Mouse (Mus musculus) liver, embryonic 15.5 days (tissue): ENCODE results near the gene Rbms2. TPM values are rescaled to one million over a fixed set of nuclear protein-coding genes. Genes with fewer than 3 reads are reported as not detected.
"Not testable (repeated sequence)": the region's sequence is repeated elsewhere in the genome, so short reads cannot be mapped to it uniquely, and the experiment has no call there.

Experiments used
- ATAC-seq: fragments of 200-750 bp; cut with Nextera tagmentation; 2 replicates; pipeline ENCODE4 v1.8.0; 2017; ENCODE audit warnings: moderate number of reproducible peaks, mild to moderate bottlenecking, moderate library complexity; ENCODE audit not compliant: insufficient read depth
- H3K27ac ChIP-seq: fragments of 300-500 bp; sonication (generic); replicated peaks from 2 replicates; pipeline ENCODE4 v1.5.1; 2015; ENCODE audit warnings: mild to moderate bottlenecking, inconsistent platforms
- H3K27me3 ChIP-seq: fragments of 300-500 bp; sonication (generic); 2 replicates; pipeline ENCODE4 v1.6.1; 2015; ENCODE audit warnings: mild to moderate bottlenecking, inconsistent platforms
- H3K36me3 ChIP-seq: fragments of 300-500 bp; sonication (generic); replicated peaks from 2 replicates; pipeline ENCODE4 v1.6.1; 2015; ENCODE audit warnings: moderate library complexity, mild to moderate bottlenecking, inconsistent platforms
- H3K4me1 ChIP-seq: fragments of 300-500 bp; sonication (generic); replicated peaks from 2 replicates; pipeline ENCODE4 v1.6.1; 2015; ENCODE audit warnings: inconsistent platforms
- H3K4me2 ChIP-seq: fragments of 300-500 bp; sonication (generic); 2 replicates; pipeline ENCODE4 v1.6.1; 2015; ENCODE audit warnings: moderate library complexity, mild to moderate bottlenecking, inconsistent platforms
- H3K4me3 ChIP-seq: fragments of 300-500 bp; sonication (generic); replicated peaks from 2 replicates; pipeline ENCODE4 v1.5.1; 2015; ENCODE audit warnings: mild to moderate bottlenecking, inconsistent platforms
- H3K9ac ChIP-seq: fragments of 300-500 bp; sonication (generic); 2 replicates; pipeline ENCODE4 v1.6.1; 2015; ENCODE audit warnings: moderate library complexity, mild to moderate bottlenecking, inconsistent platforms
- H3K9me3 ChIP-seq: fragments of 300-500 bp; sonication (generic); replicated peaks from 2 replicates; pipeline ENCODE4 v1.6.1; 2016; ENCODE audit warnings: inconsistent platforms
- WGBS: fragments of 180-500 bp; shearing (Covaris S2); methylation state at CpG from one replicate; pipeline ENCODE4 v1.1.7; 2015; ENCODE audit warnings: mixed read lengths; ENCODE audit not compliant: insufficient replicate concordance; 5-methylcytosine and 5-hydroxymethylcytosine counted together
- polyA plus RNA-seq: library from polyadenylated mRNA; unstranded; fragments of >200 nt; fragmentation: Nextera tagmentation; extraction: Ambion mirVana; gene quantifications from 2 replicates; pipeline ENCODE4 v1.2.1, GENCODE M21; 2015

Gene Rbms2
- 6.7 and 6.9 TPM in 2 replicates for polyA plus RNA-seq

GRCm38 (mm10) chr10:128179989-128180388 is at the start of gene Rbms2:
Gene Rbms2, minus strand, starts transcription at chr10:128180297.
- H3K36me3 ChIP-seq: no peaks in the 10 kb centered on the region
- 3% methylated on average over 6 of the region's 6 CpGs for WGBS
- peaks cover 18% of the 10 kb centered on the region for H3K4me1 ChIP-seq
- peak within 1 kb of the TSS; percentile 46 for H3K27ac ChIP-seq
- H3K4me3 ChIP-seq: peak within 1 kb of the TSS; percentile 17
- H3K4me2 ChIP-seq: peak within 1 kb of the TSS; percentile 52
- no peaks in the 10 kb centered on the region for H3K9me3 ChIP-seq
- H3K9ac ChIP-seq: 0 out of 2 replicates have a peak within 1 kb of the TSS, but pooled peaks have one; percentile 25
- no peak for ATAC-seq
- no peaks in the 10 kb centered on the region for H3K27me3 ChIP-seq

GRCm38 (mm10) chr10:128228009-128228408 is 47.9 kb upstream of the Rbms2 start:
- Histone ChIP-seq H3K27me3 (no peaks in the 10 kb centered on the region), H3K4me3 (no peak overlapping the region), H3K9ac (no peak overlapping the region), H3K9me3 (no peaks in the 10 kb centered on the region), H3K4me2 (no peak overlapping the region), H3K36me3 (no peaks in the 10 kb centered on the region), H3K4me1 (peaks cover 28% of the 10 kb centered on the region), H3K27ac (no peak overlapping the region)
- 70% methylated on average over 8 of the region's 8 CpGs for WGBS
- no peak for ATAC-seq

DNA sequence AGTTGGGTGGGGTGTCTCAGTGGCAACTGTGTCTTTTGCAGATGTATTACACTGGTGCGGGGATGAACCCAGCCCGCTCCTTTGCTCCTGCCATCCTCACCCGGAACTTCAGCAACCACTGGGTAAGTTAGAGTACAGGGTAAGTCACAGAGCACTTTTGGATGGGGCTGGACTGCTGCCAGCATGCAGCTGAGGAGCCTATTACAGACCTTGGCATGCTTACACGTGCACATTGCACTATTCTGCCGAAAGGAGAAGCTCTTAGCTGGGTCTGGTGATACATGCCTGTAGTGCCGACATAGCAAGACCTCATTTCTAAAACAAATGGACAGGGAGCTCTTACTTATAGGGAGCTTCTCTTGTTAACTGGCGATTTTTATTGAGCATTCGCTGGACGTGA is 47.5 kb upstream of the Rbms2 start:
- Histone ChIP-seq H3K4me2 (no peak overlapping the region), H3K27ac (no peak overlapping the region), H3K4me3 (no peak overlapping the region), H3K27me3 (no peaks in the 10 kb centered on the region), H3K9me3 (no peaks in the 10 kb centered on the region), H3K9ac (no peak overlapping the region), H3K4me1 (peaks cover 25% of the 10 kb centered on the region), H3K36me3 (no peaks in the 10 kb centered on the region)
- ATAC-seq: no peak
- WGBS: 77% methylated on average over 9 of the region's 9 CpGs

- peaks cover 26% of the 10 kb centered on the region for H3K4me1 ChIP-seq
- no peak within 1 kb of the TSS for H3K4me3 ChIP-seq
- H3K9ac ChIP-seq: no peak within 1 kb of the TSS
- no peaks in the 10 kb centered on the region for H3K36me3 ChIP-seq
- H3K9me3 ChIP-seq: no peaks in the 10 kb centered on the region
- H3K4me2 ChIP-seq: no peak within 1 kb of the TSS
- no peak within 1 kb of the TSS for H3K27ac ChIP-seq
- 64% methylated on average over 4 of the region's 4 CpGs for WGBS
- ATAC-seq: no peak
- no peaks in the 10 kb centered on the region for H3K27me3 ChIP-seq
Observed at GRCm38 (mm10) chr10:128225538-128225937, 45.4 kb upstream of the Rbms2 start, which contains the start of gene Mip. Gene Mip, plus strand, starts transcription at chr10:128225838.

GRCm38 (mm10) chr10:128225064-128225463 is 45.0 kb upstream of the Rbms2 start:
- H3K4me2 ChIP-seq: no peak overlapping the region
- no peak overlapping the region for H3K4me3 ChIP-seq
- H3K27me3 ChIP-seq: no peaks in the 10 kb centered on the region
- ATAC-seq: no peak
- no peaks in the 10 kb centered on the region for H3K9me3 ChIP-seq
- 50% methylated on average over 5 of the region's 5 CpGs for whole genome bisulfite sequencing
- H3K9ac ChIP-seq: no peak overlapping the region
- no peaks in the 10 kb centered on the region for H3K36me3 ChIP-seq
- H3K27ac ChIP-seq: no peak overlapping the region
- H3K4me1 ChIP-seq: peaks cover 24% of the 10 kb centered on the region

DNA sequence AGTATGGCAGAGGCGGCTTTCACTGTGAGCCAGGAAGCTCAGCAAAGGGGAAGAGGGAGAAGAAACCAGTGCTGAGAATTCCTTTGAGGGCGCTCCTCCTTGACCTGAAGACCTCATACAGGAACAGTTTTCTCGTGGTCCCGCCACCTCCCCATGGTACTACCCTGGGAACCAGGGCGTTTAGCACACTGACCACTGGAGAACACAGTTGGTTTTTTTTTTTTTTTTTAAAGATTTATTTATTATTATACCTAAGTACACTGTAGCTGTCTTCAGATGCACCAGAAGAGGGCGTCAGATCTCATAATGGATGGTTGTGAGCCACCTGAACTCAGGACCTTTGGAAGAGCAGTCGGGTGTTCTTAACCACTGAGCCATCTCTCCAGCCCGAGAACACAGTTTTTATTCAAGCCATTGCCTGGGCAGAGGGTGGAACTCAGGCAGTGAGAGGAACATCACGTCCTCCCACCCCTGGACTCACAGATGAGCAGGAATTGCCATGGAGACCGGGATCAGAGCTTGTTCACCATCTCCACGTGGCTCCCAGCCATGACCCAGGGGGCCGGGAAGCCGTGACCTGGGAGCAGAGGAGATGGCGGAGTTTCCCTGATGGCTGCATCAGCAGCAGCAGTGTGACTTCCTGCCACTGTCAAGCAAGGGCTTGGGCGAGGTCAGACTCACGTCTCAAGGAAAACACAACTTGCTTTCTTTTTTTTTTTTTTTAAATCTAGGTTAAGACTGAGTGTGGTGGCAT is 41.6 kb upstream of the Rbms2 start:
- ATAC-seq: no peak
- WGBS: 54% methylated on average over 16 of the region's 16 CpGs
- no peaks in the 10 kb centered on the region for H3K9me3 ChIP-seq

GRCm38 (mm10) chr10:128218387-128219117 is 38.5 kb upstream of the Rbms2 start:
- peak; percentile 87 for ATAC-seq
- no peak overlapping the region for H3K4me2 ChIP-seq
- 56% methylated on average over 18 of the region's 18 CpGs for WGBS
- H3K4me1 ChIP-seq: peaks cover 32% of the 10 kb centered on the region
- no peaks in the 10 kb centered on the region for H3K9me3 ChIP-seq
- no peak overlapping the region for H3K4me3 ChIP-seq
- 0 out of 2 replicates have a peak, but pooled peaks cover 6% of the 10 kb centered on the region for H3K27me3 ChIP-seq
- peak overlapping the region; percentile 77; the same call in 1 of the 2 replicates for H3K27ac ChIP-seq
- H3K36me3 ChIP-seq: no peaks in the 10 kb centered on the region
- no peak overlapping the region for H3K9ac ChIP-seq

More for the DNA sequence above, 41.6 kb upstream of the Rbms2 start:
- no peaks in the 10 kb centered on the region for H3K27me3 ChIP-seq
- peaks cover 34% of the 10 kb centered on the region for H3K4me1 ChIP-seq
- no peak overlapping the region for H3K4me2 ChIP-seq
- no peak overlapping the region for H3K4me3 ChIP-seq
- no peak overlapping the region for H3K27ac ChIP-seq
- H3K36me3 ChIP-seq: no peaks in the 10 kb centered on the region
- H3K9ac ChIP-seq: no peak overlapping the region

- Histone ChIP-seq H3K4me1 (peaks cover 48% of the 10 kb centered on the region), H3K4me2 (no peak overlapping the region), H3K36me3 (peaks cover 4% of the 10 kb centered on the region; the same call in 1 of the 2 replicates), H3K9ac (no peak overlapping the region), H3K4me3 (no peak overlapping the region), H3K27ac (no peak overlapping the region), H3K27me3 (0 out of 2 replicates have a peak, but pooled peaks cover 11% of the 10 kb centered on the region), H3K9me3 (no peaks in the 10 kb centered on the region)
- 74% methylated on average over 5 of the region's 5 CpGs for whole genome bisulfite sequencing
- ATAC-seq: no peak
Observed at GRCm38 (mm10) chr10:128214981-128215380, 34.9 kb upstream of the Rbms2 start.

- H3K4me1 ChIP-seq: peaks cover 41% of the 10 kb centered on the region
- H3K4me2 ChIP-seq, H3K27ac ChIP-seq, H3K9ac ChIP-seq, ATAC-seq, H3K4me3 ChIP-seq, H3K9me3 ChIP-seq, H3K36me3 ChIP-seq: not testable (repeated sequence)
- 0 out of 2 replicates have a peak, but pooled peaks cover 11% of the 10 kb centered on the region for H3K27me3 ChIP-seq
- WGBS: 74% methylated on average over 4 of the region's 4 CpGs
Observed at GRCm38 (mm10) chr10:128214112-128214511, 34.0 kb upstream of the Rbms2 start.

- peak overlapping the region; percentile 89 for H3K4me2 ChIP-seq
- H3K9ac ChIP-seq: peak overlapping the region; percentile 47; the same call in 1 of the 2 replicates
- peak; percentile 47 for ATAC-seq
- peaks cover 31% of the 10 kb centered on the region for H3K4me1 ChIP-seq
- peak overlapping the region; percentile 51 for H3K27ac ChIP-seq
- peaks cover 12% of the 10 kb centered on the region; the same call in 1 of the 2 replicates for H3K36me3 ChIP-seq
- H3K4me3 ChIP-seq: peak overlapping the region; percentile 51
- 0 out of 2 replicates have a peak, but pooled peaks cover 11% of the 10 kb centered on the region for H3K27me3 ChIP-seq
- H3K9me3 ChIP-seq: no peaks in the 10 kb centered on the region
- 2% methylated on average over 18 of the region's 18 CpGs for WGBS
Observed at GRCm38 (mm10) chr10:128212871-128213323, 32.8 kb upstream of the Rbms2 start.

DNA sequence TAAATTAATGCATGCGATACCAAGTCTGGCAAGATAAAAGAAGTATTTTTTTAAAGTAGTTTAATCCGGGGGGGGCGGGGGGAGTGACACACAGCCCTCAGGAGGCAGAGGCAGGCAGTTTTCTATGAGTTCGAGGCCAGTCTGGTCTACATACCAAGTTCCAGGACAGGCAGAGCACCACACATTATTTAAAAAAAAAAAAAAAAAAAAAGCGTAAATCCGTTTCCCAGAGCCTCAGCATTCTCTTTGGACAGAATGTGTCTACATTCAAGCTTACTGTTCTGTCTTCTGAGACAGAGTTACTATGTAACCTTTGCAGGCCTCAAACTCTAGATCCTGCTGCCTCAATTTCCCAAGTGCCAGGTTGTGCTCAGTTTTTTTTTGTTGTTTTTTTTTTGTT is 32.1 kb upstream of the Rbms2 start:
- 0 out of 2 replicates have a peak, but pooled peaks cover 11% of the 10 kb centered on the region for H3K27me3 ChIP-seq
- peaks cover 14% of the 10 kb centered on the region; the same call in 1 of the 2 replicates for H3K36me3 ChIP-seq
- ATAC-seq: no peak
- H3K27ac ChIP-seq: peak overlapping the region; percentile 73
- peak overlapping the region; percentile 89 for H3K4me2 ChIP-seq
- H3K9ac ChIP-seq: peak overlapping the region; percentile 33
- peaks cover 31% of the 10 kb centered on the region for H3K4me1 ChIP-seq
- WGBS: 45% methylated on average over 6 of the region's 6 CpGs
- H3K9me3 ChIP-seq: no peaks in the 10 kb centered on the region
- H3K4me3 ChIP-seq: peak overlapping the region; percentile 70
